8 mouse cellular contexts compared by ENCODE assay signal in genomic region chr17:71184356-71185111, GRCm38 (mm10). TPM values are rescaled to one million over a fixed set of nuclear protein-coding genes. Genes with fewer than 3 reads are reported as not detected.
DNase-seq lines count a peak whose midpoint lies in the region; ATAC-seq and TF ChIP-seq lines count a peak whose summit lies in the region.

No protein-coding gene starts in this region.

- DNase-seq in left cerebral cortex, postnatal 25 days (ENCODE audit: low spot score in 2 of 2), result peak; percentile 32 to 39
- no peak for DNase-seq in left cerebral cortex, adult 11 months (ENCODE audit: low spot score)
- peak; percentile 52 for DNase-seq in c-Kit-negative CD71-positive TER-119-positive erythroid progenitor cells, embryonic 14.5 days (ENCODE audit: low read depth, low spot score)
- peak; percentile 12 for DNase-seq in left cerebral cortex, postnatal 4 days
- DNase-seq in stomach, postnatal 0 days (ENCODE audit: low spot score), result peak; percentile 35
- DNase-seq in MN1 (ENCODE audit: low spot score), result no peak

- peak overlapping the region; percentile 85 for H3K9ac ChIP-seq in heart, embryonic 16.5 days (ENCODE audit: low read length)
- peak overlapping the region; percentile 88 for H3K9ac ChIP-seq in midbrain, embryonic 13.5 days (replicated peaks)
- peak overlapping the region; percentile 93 for H3K9ac ChIP-seq in stomach, postnatal 0 days (ENCODE audit: low read length)

- peak overlapping the region; percentile 85 for H3K4me3 ChIP-seq in heart, embryonic 16.5 days (ENCODE audit: low read length)
- peak overlapping the region; percentile 81 for H3K4me3 ChIP-seq in midbrain, embryonic 13.5 days (replicated peaks)
- H3K4me3 ChIP-seq in stomach, postnatal 0 days (ENCODE audit: low read depth, low read length), result peak overlapping the region; percentile 88

- no peak for TF ChIP-seq CTCF in stomach, postnatal 0 days (IDR thresholded peaks at IDR 0.05; ENCODE audit: low read depth)

- H3K4me1 ChIP-seq in heart, embryonic 16.5 days (ENCODE audit: control insufficient read depth, insufficient read depth, low read length), result peaks cover 15% of the 10 kb centered on the region
- peaks cover 25% of the 10 kb centered on the region for H3K4me1 ChIP-seq in midbrain, embryonic 13.5 days (replicated peaks)
- no peaks in the 10 kb centered on the region for H3K4me1 ChIP-seq in stomach, postnatal 0 days (replicated peaks; ENCODE audit: control insufficient read depth, insufficient read depth)

- no peak for TF ChIP-seq EP300 in stomach, postnatal 0 days (optimal IDR thresholded peaks at IDR 0.05)

- H3K9me3 ChIP-seq in heart, embryonic 16.5 days (replicated peaks; ENCODE audit: control insufficient read depth, low read length), result no peaks in the 10 kb centered on the region
- no peaks in the 10 kb centered on the region for H3K9me3 ChIP-seq in midbrain, embryonic 13.5 days
- H3K9me3 ChIP-seq in stomach, postnatal 0 days (ENCODE audit: control insufficient read depth, low read length), result no peaks in the 10 kb centered on the region

- H3K27ac ChIP-seq in heart, embryonic 16.5 days (ENCODE audit: low read length), result peak overlapping the region; percentile 38; the same call in 1 of the 2 replicates
- H3K27ac ChIP-seq in midbrain, embryonic 13.5 days, result peak overlapping the region; percentile 92
- H3K27ac ChIP-seq in stomach, postnatal 0 days (replicated peaks), result peak overlapping the region; percentile 89

- H3K27me3 ChIP-seq in heart, embryonic 16.5 days (ENCODE audit: control insufficient read depth, insufficient read depth, low read length), result no peaks in the 10 kb centered on the region
- peaks cover 7% of the 10 kb centered on the region; the same call in 1 of the 2 replicates for H3K27me3 ChIP-seq in midbrain, embryonic 13.5 days
- no peaks in the 10 kb centered on the region for H3K27me3 ChIP-seq in stomach, postnatal 0 days (ENCODE audit: control insufficient read depth, insufficient read depth, low read length)

- no peaks in the 10 kb centered on the region for H3K36me3 ChIP-seq in heart, embryonic 16.5 days (ENCODE audit: control insufficient read depth, insufficient read depth)
- no peaks in the 10 kb centered on the region for H3K36me3 ChIP-seq in midbrain, embryonic 13.5 days
- H3K36me3 ChIP-seq in stomach, postnatal 0 days (ENCODE audit: control insufficient read depth, insufficient read depth, low read length), result no peaks in the 10 kb centered on the region

- 7% methylated on average over 22 of the region's 22 CpGs for WGBS in heart, embryonic 16.5 days
- 6% methylated on average over 22 of the region's 22 CpGs for WGBS in midbrain, embryonic 13.5 days
- WGBS in stomach, postnatal 0 days, result 7% methylated on average over 22 of the region's 22 CpGs

- peak overlapping the region; percentile 81 for H3K4me2 ChIP-seq in heart, embryonic 16.5 days (ENCODE audit: low read depth, low read length)
- H3K4me2 ChIP-seq in midbrain, embryonic 13.5 days (replicated peaks), result peak overlapping the region; percentile 78
- peak overlapping the region; percentile 75 for H3K4me2 ChIP-seq in stomach, postnatal 0 days (replicated peaks; ENCODE audit: low read depth)

- intact Hi-C loops in left cerebral cortex, postnatal 25 days (cut with DNase I), result loop anchor here (5.0 kb wide), 3 partner anchors 57 to 182 kb away; partner anchors contain the start of genes Myl12a and Myom1
- intact Hi-C loops in left cerebral cortex, postnatal 4 days (cut with DNase I), result loop anchor here (10.0 kb wide), 1 partner anchor 180 kb away; the partner anchor contains the start of genes Myl12a and Myom1

- no peak for ATAC-seq in heart, embryonic 16.5 days (replicated peaks; ENCODE audit: extremely low read depth, insufficient read depth, low FRiP score)
- no peak for ATAC-seq in midbrain, embryonic 13.5 days
- no peak for ATAC-seq in stomach, postnatal 0 days (ENCODE audit: low FRiP score, low TSS enrichment)

RNA-seq across cellular contexts. Expression of gene Lpin2, which starts 2.2 kb away (rescaled TPM):
- total RNA-seq in left cerebral cortex, postnatal 25 days (2021), result 10 to 100 TPM; 81.0 to 85.1 TPM
- polyA plus RNA-seq in heart, embryonic 16.5 days (2015; fragmentation: Nextera tagmentation; extraction: Ambion mirVana), result 14.2 and 15.1 TPM in 2 replicates
- 10 to 100 TPM; 68.6 to 71.5 TPM for total RNA-seq in left cerebral cortex, postnatal 4 days (2021)
- polyA plus RNA-seq in midbrain, embryonic 13.5 days (2015; fragmentation: Nextera tagmentation; extraction: Ambion mirVana), result 35.3 and 35.5 TPM in 2 replicates
- polyA plus RNA-seq in stomach, postnatal 0 days (2015; fragmentation: Nextera tagmentation; extraction: Ambion mirVana), result 21.3 and 22.6 TPM in 2 replicates

Comparison
In these comparisons a context has a peak if more than half of its experiments do, and no peak if none do; other contexts are left out.
1. DNase-seq: peak in left cerebral cortex, postnatal 25 days (2 of 2), c-Kit-negative CD71-positive TER-119-positive erythroid progenitor cells, embryonic 14.5 days (single experiment), left cerebral cortex, postnatal 4 days (single experiment) and stomach, postnatal 0 days (single experiment); none in left cerebral cortex, adult 11 months (single experiment) and MN1 (single experiment).
2. H3K27ac ChIP-seq: peak in every context shown above with its lines; median percentile 92 in midbrain, embryonic 13.5 days; 89 in stomach, postnatal 0 days; 38 in heart, embryonic 16.5 days.
3. Peak in every context shown above with its lines, with median percentiles within 50 percentile points of each other: H3K4me2 ChIP-seq, H3K4me3 ChIP-seq and H3K9ac ChIP-seq.